Mouse (Mus musculus): ENCODE measurements around the gene Dusp18.

Gene Dusp18

GRCm38 (mm10) chr11:3930019-3930418 is 35.0 kb downstream of the Dusp18 start:
- 75% methylated on average over 4 of the region's 4 CpGs for WGBS

- WGBS = 39% methylated on average over 6 of the region's 6 CpGs
Measured at GRCm38 (mm10) chr11:3930931-3931330, 35.9 kb downstream of the Dusp18 start.

GRCm38 (mm10) chr11:3931511-3932211 is 36.6 kb downstream of the Dusp18 start, which contains the start of gene Tcn2:
Gene Tcn2, minus strand, starts transcription at chr11:3932159.
- 1% methylated on average over 19 of the region's 26 CpGs for WGBS

GRCm38 (mm10) chr11:3933756-3934285 is 38.8 kb downstream of the Dusp18 start:
- WGBS = 91% methylated on average over 9 of the region's 9 CpGs

- 78% methylated on average over 4 of the region's 4 CpGs for WGBS
Measured at GRCm38 (mm10) chr11:3935135-3935534, 40.1 kb downstream of the Dusp18 start.

- 72% methylated on average over 3 of the region's 3 CpGs for WGBS
Measured at GRCm38 (mm10) chr11:3936318-3936717, 41.3 kb downstream of the Dusp18 start.

- 88% methylated on average over 13 of the region's 13 CpGs for WGBS
Measured at GRCm38 (mm10) chr11:3937321-3937874, 42.4 kb downstream of the Dusp18 start.

GRCm38 (mm10) chr11:3941371-3941770 is 46.3 kb downstream of the Dusp18 start:
- WGBS = 90% methylated on average over 7 of the region's 7 CpGs

- WGBS = 44% methylated on average over 1 of the region's 1 CpGs
Measured at GRCm38 (mm10) chr11:3946386-3946785, 51.3 kb downstream of the Dusp18 start.
